Mouse (Mus musculus) neural tube, embryonic 13.5 days (tissue): ENCODE measurements around the gene Atp6v1g2. TPM values are rescaled to one million over a fixed set of nuclear protein-coding genes. Genes with fewer than 3 reads are reported as not detected.

Experiments
- ATAC-seq: fragments of 200-750 bp; cut with Nextera tagmentation; 2 replicates; pipeline ENCODE4 v1.8.0; 2017; ENCODE audit warnings: low read depth, mild to moderate bottlenecking, moderate TSS enrichment, moderate library complexity
- H3K27ac ChIP-seq: fragments of 300-500 bp; sonication (generic); replicated peaks from 2 replicates; pipeline ENCODE4 v1.5.1; 2015; ENCODE audit warnings: moderate library complexity, mild to moderate bottlenecking, inconsistent platforms
- H3K27me3 ChIP-seq: fragments of 300-500 bp; sonication (generic); 2 replicates; pipeline ENCODE4 v1.6.1; 2015; ENCODE audit warnings: mild to moderate bottlenecking, inconsistent platforms
- H3K36me3 ChIP-seq: fragments of 300-500 bp; sonication (generic); 2 replicates; pipeline ENCODE4 v1.6.1; 2015; ENCODE audit warnings: mild to moderate bottlenecking, inconsistent platforms
- H3K4me1 ChIP-seq: fragments of 300-500 bp; sonication (generic); replicated peaks from 2 replicates; pipeline ENCODE4 v1.6.1; 2015; ENCODE audit warnings: inconsistent platforms
- H3K4me2 ChIP-seq: fragments of 300-500 bp; sonication (generic); 2 replicates; pipeline ENCODE4 v1.6.1; 2015; ENCODE audit warnings: inconsistent platforms, mild to moderate bottlenecking, moderate library complexity
- H3K4me3 ChIP-seq: fragments of 300-500 bp; sonication (generic); 2 replicates; pipeline ENCODE4 v1.5.1; 2015; ENCODE audit warnings: mild to moderate bottlenecking, inconsistent platforms
- H3K9ac ChIP-seq: fragments of 300-500 bp; sonication (generic); 2 replicates; pipeline ENCODE4 v1.6.1; 2015; ENCODE audit warnings: moderate library complexity, mild to moderate bottlenecking, inconsistent platforms
- H3K9me3 ChIP-seq: fragments of 300-500 bp; sonication (generic); 2 replicates; pipeline ENCODE4 v1.6.1; 2016; ENCODE audit warnings: inconsistent platforms
- WGBS: fragments of 180-500 bp; shearing (Covaris S2); methylation state at CpG from one replicate; pipeline ENCODE4 v1.1.7; 2015; 5-methylcytosine and 5-hydroxymethylcytosine counted together
- polyA plus RNA-seq: library from polyadenylated mRNA; unstranded; fragments of >200 nt; fragmentation: Nextera tagmentation; extraction: Ambion mirVana; gene quantifications from 2 replicates; pipeline ENCODE4 v1.2.1, GENCODE M21; 2015

The Atp6v1g2 gene
- polyA plus RNA-seq, 1 experiment from 2014 or later = 58.9 TPM

- Histone ChIP-seq H3K9me3 (no peaks in the 10 kb centered on the region), H3K9ac (no peak overlapping the region), H3K36me3 (peaks cover 67% of the 10 kb centered on the region), H3K4me1 (peaks cover under 1% of the 10 kb centered on the region; the same call in 1 of the 2 replicates), H3K4me2 (no peak overlapping the region), H3K27ac (no peak overlapping the region), H3K27me3 (no peaks in the 10 kb centered on the region), H3K4me3 (no peak overlapping the region)
- 86% methylated on average over 18 of the region's 18 CpGs for WGBS
- no peak for ATAC-seq
Observed at GRCm38 (mm10) chr17:35252619-35253292, 19.3 kb downstream of the Atp6v1g2 start.

GRCm38 (mm10) chr17:35253293-35254093, 20.0 kb downstream of the Atp6v1g2 start:
- WGBS = 87% methylated on average over 31 of the region's 32 CpGs
- no peaks in the 10 kb centered on the region for H3K27me3 ChIP-seq
- H3K9ac ChIP-seq = no peak overlapping the region
- peaks cover 4% of the 10 kb centered on the region for H3K4me1 ChIP-seq
- H3K27ac ChIP-seq = no peak overlapping the region
- H3K36me3 ChIP-seq = peaks cover 60% of the 10 kb centered on the region
- no peak overlapping the region for H3K4me2 ChIP-seq
- no peak overlapping the region for H3K4me3 ChIP-seq
- ATAC-seq = peak; percentile 19
- H3K9me3 ChIP-seq = no peaks in the 10 kb centered on the region

GRCm38 (mm10) chr17:35254241-35255098, 21.0 kb downstream of the Atp6v1g2 start:
- Histone ChIP-seq H3K4me2 (no peak overlapping the region), H3K36me3 (peaks cover 50% of the 10 kb centered on the region), H3K27me3 (no peaks in the 10 kb centered on the region; the same call in 1 of the 2 replicates), H3K9me3 (no peaks in the 10 kb centered on the region), H3K4me1 (peaks cover 4% of the 10 kb centered on the region), H3K27ac (no peak overlapping the region), H3K4me3 (no peak overlapping the region), H3K9ac (no peak overlapping the region)
- whole genome bisulfite sequencing = 58% methylated on average over 11 of the region's 11 CpGs
- ATAC-seq = peak; percentile 33

- no peaks in the 10 kb centered on the region for H3K9me3 ChIP-seq
- no peak overlapping the region for H3K4me3 ChIP-seq
- H3K27ac ChIP-seq = no peak overlapping the region
- H3K4me1 ChIP-seq = peaks cover 4% of the 10 kb centered on the region
- H3K27me3 ChIP-seq = no peaks in the 10 kb centered on the region; the same call in 1 of the 2 replicates
- ATAC-seq = no peak
- H3K4me2 ChIP-seq = no peak overlapping the region
- WGBS = 73% methylated on average over 3 of the region's 3 CpGs
- peaks cover 42% of the 10 kb centered on the region for H3K36me3 ChIP-seq
- H3K9ac ChIP-seq = no peak overlapping the region
Observed at GRCm38 (mm10) chr17:35255301-35255700, 21.8 kb downstream of the Atp6v1g2 start.

- H3K36me3 ChIP-seq = peaks cover 38% of the 10 kb centered on the region
- H3K9ac ChIP-seq = no peak overlapping the region
- H3K4me1 ChIP-seq = peaks cover 4% of the 10 kb centered on the region
- no peak for ATAC-seq
- no peaks in the 10 kb centered on the region; the same call in 1 of the 2 replicates for H3K27me3 ChIP-seq
- H3K4me2 ChIP-seq = no peak overlapping the region
- no peaks in the 10 kb centered on the region for H3K9me3 ChIP-seq
- no peak overlapping the region for H3K27ac ChIP-seq
- 63% methylated on average over 4 of the region's 4 CpGs for whole genome bisulfite sequencing
- no peak overlapping the region for H3K4me3 ChIP-seq
Observed at GRCm38 (mm10) chr17:35255704-35256103, 22.2 kb downstream of the Atp6v1g2 start.

GRCm38 (mm10) chr17:35257378-35257777, 23.9 kb downstream of the Atp6v1g2 start:
- Histone ChIP-seq H3K27me3 (peaks cover 10% of the 10 kb centered on the region), H3K9me3 (no peaks in the 10 kb centered on the region), H3K4me1 (peaks cover 5% of the 10 kb centered on the region), H3K36me3 (peaks cover 23% of the 10 kb centered on the region), H3K9ac (no peak overlapping the region), H3K4me3 (no peak overlapping the region), H3K27ac (no peak overlapping the region), H3K4me2 (no peak overlapping the region)
- WGBS = 86% methylated on average over 1 of the region's 1 CpGs
- no peak for ATAC-seq

GRCm38 (mm10) chr17:35257824-35258491, 24.5 kb downstream of the Atp6v1g2 start:
- peaks cover 9% of the 10 kb centered on the region for H3K4me1 ChIP-seq
- no peaks in the 10 kb centered on the region for H3K9me3 ChIP-seq
- 12% methylated on average over 17 of the region's 17 CpGs for WGBS
- peak overlapping the region; percentile 45 for H3K4me2 ChIP-seq
- no peak overlapping the region for H3K27ac ChIP-seq
- peak overlapping the region; percentile 58; the same call in 1 of the 2 replicates for H3K9ac ChIP-seq
- ATAC-seq = no peak
- peaks cover 17% of the 10 kb centered on the region for H3K36me3 ChIP-seq
- H3K27me3 ChIP-seq = peaks cover 13% of the 10 kb centered on the region
- peak overlapping the region; percentile 19 for H3K4me3 ChIP-seq

- no peaks in the 10 kb centered on the region for H3K9me3 ChIP-seq
- no peak overlapping the region for H3K9ac ChIP-seq
- WGBS = 68% methylated on average over 13 of the region's 14 CpGs
- ATAC-seq = no peak
- H3K27ac ChIP-seq = no peak overlapping the region
- H3K4me1 ChIP-seq = peaks cover 12% of the 10 kb centered on the region
- peaks cover 9% of the 10 kb centered on the region for H3K36me3 ChIP-seq
- peaks cover 13% of the 10 kb centered on the region for H3K27me3 ChIP-seq
- no peak overlapping the region for H3K4me3 ChIP-seq
- no peak overlapping the region for H3K4me2 ChIP-seq
Observed at GRCm38 (mm10) chr17:35258492-35259478, 25.3 kb downstream of the Atp6v1g2 start.

- no peak overlapping the region for H3K4me2 ChIP-seq
- H3K4me1 ChIP-seq = peaks cover 12% of the 10 kb centered on the region
- H3K9ac ChIP-seq = no peak overlapping the region
- ATAC-seq = no peak
- WGBS = 77% methylated on average over 4 of the region's 4 CpGs
- H3K4me3 ChIP-seq = no peak overlapping the region
- H3K27me3 ChIP-seq = peaks cover 21% of the 10 kb centered on the region
- H3K27ac ChIP-seq = no peak overlapping the region
- H3K9me3 ChIP-seq = no peaks in the 10 kb centered on the region
- peaks cover under 1% of the 10 kb centered on the region; the same call in 1 of the 2 replicates for H3K36me3 ChIP-seq
Observed at GRCm38 (mm10) chr17:35259621-35260020, 26.2 kb downstream of the Atp6v1g2 start.

- Histone ChIP-seq H3K9me3 (no peaks in the 10 kb centered on the region), H3K36me3 (no peaks in the 10 kb centered on the region), H3K4me3 (no peak overlapping the region), H3K9ac (no peak overlapping the region), H3K4me2 (no peak overlapping the region), H3K27ac (no peak overlapping the region), H3K27me3 (peaks cover 21% of the 10 kb centered on the region), H3K4me1 (peaks cover 12% of the 10 kb centered on the region)
- WGBS = 79% methylated on average over 13 of the region's 13 CpGs
- no peak for ATAC-seq
Observed at GRCm38 (mm10) chr17:35261651-35262050, 28.2 kb downstream of the Atp6v1g2 start.
